Mouse (Mus musculus) intestine, embryonic 15.5 days (tissue): Measurements from ENCODE around the gene Ttc30b. TPM values are rescaled to one million over a fixed set of nuclear protein-coding genes. Genes with fewer than 3 reads are reported as not detected.

ENCODE experiments used
- ATAC-seq: fragments of 200-750 bp; cut with Nextera tagmentation; 2 replicates; pipeline ENCODE4 v1.8.0; 2017; ENCODE audit warnings: moderate TSS enrichment, moderate library complexity
- H3K27ac ChIP-seq: fragments of 300-500 bp; sonication (generic); 2 replicates; pipeline ENCODE4 v1.5.1; 2015; ENCODE audit warnings: mild to moderate bottlenecking, inconsistent platforms
- H3K27me3 ChIP-seq: fragments of 300-500 bp; sonication (generic); replicated peaks from 2 replicates; pipeline ENCODE4 v1.6.1; 2015; ENCODE audit warnings: inconsistent platforms
- H3K36me3 ChIP-seq: fragments of 300-500 bp; sonication (generic); 2 replicates; pipeline ENCODE4 v1.6.1; 2015; ENCODE audit warnings: inconsistent platforms
- H3K4me1 ChIP-seq: fragments of 300-500 bp; sonication (generic); replicated peaks from 2 replicates; pipeline ENCODE4 v1.6.1; 2015; ENCODE audit warnings: inconsistent platforms
- H3K4me2 ChIP-seq: fragments of 300-500 bp; sonication (generic); replicated peaks from 2 replicates; pipeline ENCODE4 v1.6.1; 2015; ENCODE audit warnings: mild to moderate bottlenecking, inconsistent platforms
- H3K4me3 ChIP-seq: fragments of 300-500 bp; sonication (generic); replicated peaks from 2 replicates; pipeline ENCODE4 v1.5.1; 2015; ENCODE audit warnings: inconsistent platforms
- H3K9ac ChIP-seq: fragments of 300-500 bp; sonication (generic); 2 replicates; pipeline ENCODE4 v1.6.1; 2015; ENCODE audit warnings: inconsistent platforms
- H3K9me3 ChIP-seq: fragments of 300-500 bp; sonication (generic); 2 replicates; pipeline ENCODE4 v1.6.1; 2016; ENCODE audit warnings: inconsistent platforms
- WGBS: fragments of 180-500 bp; shearing (Covaris S2); methylation state at CpG from one replicate; pipeline ENCODE4 v1.1.7; 2015; 5-methylcytosine and 5-hydroxymethylcytosine counted together
- polyA plus RNA-seq: library from polyadenylated mRNA; unstranded; fragments of >200 nt; fragmentation: Nextera tagmentation; extraction: Ambion mirVana; gene quantifications from 2 replicates; pipeline ENCODE4 v1.2.1, GENCODE M21; 2015

Ttc30b gene
- polyA plus RNA-seq, 1 experiment from 2014 or later, result 8.5 TPM

GRCm38 (mm10) chr2:75891981-75892380 lies 46.4 kb downstream of the Ttc30b start:
- no peak overlapping the region for H3K4me2 ChIP-seq
- no peak for ATAC-seq
- H3K27ac ChIP-seq, result no peak overlapping the region
- no peak overlapping the region for H3K4me3 ChIP-seq
- no peaks in the 10 kb centered on the region for H3K4me1 ChIP-seq
- WGBS, result 85% methylated on average over 4 of the region's 4 CpGs
- no peaks in the 10 kb centered on the region for H3K9me3 ChIP-seq
- H3K36me3 ChIP-seq, result peaks cover 4% of the 10 kb centered on the region; the same call in 1 of the 2 replicates
- H3K27me3 ChIP-seq, result no peaks in the 10 kb centered on the region
- H3K9ac ChIP-seq, result no peak overlapping the region

Other genes starting within 250 kb of the Ttc30b start
- 89.3 and 93.6 TPM in 2 replicates for gene Nfe2l2, start 233.9 kb downstream of the Ttc30b start, polyA plus RNA-seq
- gene Agps, start 106.4 kb downstream of the Ttc30b start, polyA plus RNA-seq, result 29.3 and 32.9 TPM in 2 replicates
- gene Ttc30a2, start 39.6 kb upstream of the Ttc30b start, polyA plus RNA-seq, result 0.08 and 0.16 TPM in 2 replicates
- 5.8 TPM in 2 replicates for gene Ttc30a1, start 43.4 kb upstream of the Ttc30b start, polyA plus RNA-seq